Comparison of ENCODE assay signal across 8 mouse cellular contexts in genomic region chr12:12941661-12942363, GRCm38 (mm10). TPM values are rescaled to one million over a fixed set of nuclear protein-coding genes. Genes with fewer than 3 reads are reported as not detected.
DNase-seq lines count a peak whose midpoint lies in the region; TF ChIP-seq lines count a peak whose summit lies in the region.

Mycn (minus strand) TSS chr12:12941914.

- H3K36me3 ChIP-seq in hindbrain, embryonic 10.5 days: peaks cover 36% of the 10 kb centered on the region

- DNase-seq in NIH3T3 (ENCODE audit: low read depth) (peak; percentile 73), adipocyte (ENCODE audit: low spot score) (no peak)
- DNase-seq in cerebellum, adult 2 months: peak; percentile 47 to 53
- DNase-seq in frontal cortex, adult 2 months (ENCODE audit: extremely low spot score in 1 of 2, low spot score in 1 of 2): peak in 1 of 2 experiments; percentile 77
- DNase-seq in hindbrain, embryonic 10.5 days (ENCODE audit: low spot score): peak; percentile 93
- DNase-seq in layer of hippocampus, adult 9-11 months: peak; percentile 73
- DNase-seq in lung, postnatal 10 days: peak; percentile 91
- peak; percentile 70 for DNase-seq in right cerebral cortex, adult 18-20 months

- no peak within 1 kb of the TSS for H3K27ac ChIP-seq in cerebellum, adult 2 months (ENCODE audit: insufficient read depth, low read length)
- H3K27ac ChIP-seq in hindbrain, embryonic 10.5 days: peak within 1 kb of the TSS; percentile 98

- no peak for TF ChIP-seq POLR2A in cerebellum, adult 2 months (IDR thresholded peaks at IDR 0.05; ENCODE audit: borderline replicate concordance, insufficient read depth, low read length)

- peaks cover 7% of the 10 kb centered on the region; the same call in 1 of the 2 replicates for H3K27me3 ChIP-seq in cerebellum, adult 2 months (ENCODE audit: control insufficient read depth, insufficient read depth, low read length)
- peaks cover 14% of the 10 kb centered on the region for H3K27me3 ChIP-seq in hindbrain, embryonic 10.5 days (ENCODE audit: insufficient read depth, poor library complexity, severe bottlenecking)

- peak within 1 kb of the TSS; percentile 68 for H3K4me3 ChIP-seq in cerebellum, adult 2 months (replicated peaks; ENCODE audit: insufficient read depth, low read depth, low read length)
- H3K4me3 ChIP-seq in hindbrain, embryonic 10.5 days: peak within 1 kb of the TSS; percentile 98

- WGBS in cerebellum, adult 2 months: 1% methylated on average over 38 of the region's 38 CpGs
- WGBS in hindbrain, embryonic 10.5 days: under 1% methylated on average over 38 of the region's 38 CpGs

- no peaks in the 10 kb centered on the region for H3K9me3 ChIP-seq in hindbrain, embryonic 10.5 days

- peaks cover 15% of the 10 kb centered on the region for H3K4me1 ChIP-seq in cerebellum, adult 2 months (ENCODE audit: control insufficient read depth, insufficient read depth, low read length)
- H3K4me1 ChIP-seq in hindbrain, embryonic 10.5 days (replicated peaks): peaks cover 29% of the 10 kb centered on the region

- no peak for TF ChIP-seq CTCF in cerebellum, adult 2 months (IDR thresholded peaks at IDR 0.05; ENCODE audit: borderline replicate concordance, insufficient read depth, low read depth, low read length)

RNA-seq across cellular contexts. Expression of gene Mycn, which starts in this region (rescaled TPM):
- 3.8 and 4.2 TPM in 2 replicates for polyA plus RNA-seq in cerebellum, adult 2 months (2012; rRNA removed)
- 14.0 and 18.6 TPM in 2 replicates for polyA plus RNA-seq in frontal cortex, adult 2 months (2012; rRNA removed)
- polyA plus RNA-seq in hindbrain, embryonic 10.5 days (2016; fragmentation: Nextera tagmentation; extraction: Ambion mirVana): 128 and 150 TPM in 2 replicates
